Mouse (Mus musculus) testis, adult 2 months (tissue): Measurements from ENCODE around the gene Wnt10b.

Experiments
- CTCF ChIP-seq: fragments of 200-500 bp; IDR thresholded peaks from 2 replicates; pipeline ENCODE4 v1.5.1; 2012; ENCODE audit warnings: low read depth, mild to moderate bottlenecking, inconsistent platforms, low read length, moderate library complexity; ENCODE audit not compliant: control insufficient read depth, insufficient read depth, insufficient replicate concordance
- POLR2A ChIP-seq: fragments of 200-500 bp; IDR thresholded peaks from 2 replicates; pipeline ENCODE4 v1.6.1; 2012; ENCODE audit warnings: low read depth, mild to moderate bottlenecking, inconsistent platforms, low read length, moderate library complexity; ENCODE audit not compliant: control insufficient read depth

- TF ChIP-seq CTCF (no peak), POLR2A (no peak)
Measured at GRCm38 (mm10) chr15:98729791-98730545, 48.0 kb downstream of the Wnt10b start.
